Mouse (Mus musculus) heart, postnatal 0 days (tissue): ENCODE measurements around the gene Txlng.

Experiments
- CTCF ChIP-seq: IDR thresholded peaks from 2 replicates; pipeline ENCODE4 v1.5.1; 2016; ENCODE audit warnings: antibody characterized with exemption, control low read depth, low read depth
- EP300 ChIP-seq: IDR thresholded peaks from 2 replicates; pipeline ENCODE4 v1.6.1; 2016; ENCODE audit warnings: antibody characterized with exemption, low read depth

- TF ChIP-seq CTCF, result peak; percentile 68
- TF ChIP-seq EP300, result no peak
Measured at GRCm38 (mm10) chrX:162871734-162872517, 42.7 kb upstream of the Txlng start.
